Mouse (Mus musculus) gastrocnemius, postnatal 10 days (tissue): Measurements from ENCODE around the gene Olfr1257. TPM values are rescaled to one million over a fixed set of nuclear protein-coding genes. Genes with fewer than 3 reads are reported as not detected.
"Not testable (repeated sequence)": the region's sequence is repeated elsewhere in the genome, so short reads cannot be mapped to it uniquely, and the experiment has no call there.

ENCODE experiments used
- DNase-seq: peaks from one replicate; pipeline ENCODE4 v3.0.0; 2021; ENCODE audit warnings: mixed read lengths
- long read RNA-seq, 2 experiments: library from polyadenylated mRNA; stranded (forward); transcript quantifications; one replicate each; pipeline ENCODE4 v2.0.0; 2021
- total RNA-seq, 2 experiments: library from RNA; stranded (reverse); gene quantifications; 2 replicates each; pipeline ENCODE4 v1.2.3; 2021

Gene Olfr1257
- not detected for total RNA-seq
- long read RNA-seq, experiment 1, result 0 reads
- long read RNA-seq, experiment 2, result 0 reads

DNA sequence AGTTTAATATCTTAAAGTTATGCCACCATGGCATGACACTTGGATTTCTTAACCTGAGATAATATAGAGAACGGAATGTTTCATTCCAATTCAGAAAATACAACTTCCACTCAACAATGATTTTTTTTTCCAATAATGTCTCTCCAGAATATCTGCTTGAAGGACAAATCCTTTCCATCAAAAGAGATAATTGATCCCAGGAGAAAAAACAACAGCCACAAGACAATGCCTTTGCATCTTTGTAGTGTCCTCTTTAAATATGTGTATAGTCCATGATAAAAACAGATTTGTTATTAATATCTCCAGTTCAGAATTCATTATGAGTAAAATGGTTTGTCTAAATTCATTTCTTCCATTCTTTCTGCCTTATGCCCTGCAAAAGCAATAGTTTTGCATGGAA is at the start of gene Olfr1257:
Olfr1257 (plus strand) TSS at position 301 of the 400 bp plus-strand sequence.
- DNase-seq, result no peak

DNA sequence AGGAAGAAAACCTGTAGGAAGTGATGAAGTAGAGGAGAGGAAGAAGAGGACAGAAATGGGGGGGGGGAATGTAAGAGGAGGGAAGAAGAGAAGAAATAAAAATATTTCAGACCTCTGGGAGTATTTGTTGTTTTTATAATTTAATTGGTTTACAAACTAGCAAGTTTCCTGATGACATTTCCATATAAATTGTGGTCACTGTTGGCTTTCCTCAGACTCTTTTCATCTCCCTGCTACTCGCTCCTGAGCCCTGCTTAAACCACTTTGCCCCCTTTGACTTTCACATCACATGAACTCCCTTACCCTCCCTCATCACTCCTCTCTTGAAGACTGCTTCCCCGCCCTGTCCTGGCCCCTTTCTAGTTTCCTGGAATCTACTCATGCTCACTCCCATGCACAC is 36.8 kb upstream of the Olfr1257 start, which contains the start of gene Olfr1256:
Olfr1256 (minus strand) TSS at position 101 of the 400 bp plus-strand sequence.
- DNase-seq, result no peak

DNA sequence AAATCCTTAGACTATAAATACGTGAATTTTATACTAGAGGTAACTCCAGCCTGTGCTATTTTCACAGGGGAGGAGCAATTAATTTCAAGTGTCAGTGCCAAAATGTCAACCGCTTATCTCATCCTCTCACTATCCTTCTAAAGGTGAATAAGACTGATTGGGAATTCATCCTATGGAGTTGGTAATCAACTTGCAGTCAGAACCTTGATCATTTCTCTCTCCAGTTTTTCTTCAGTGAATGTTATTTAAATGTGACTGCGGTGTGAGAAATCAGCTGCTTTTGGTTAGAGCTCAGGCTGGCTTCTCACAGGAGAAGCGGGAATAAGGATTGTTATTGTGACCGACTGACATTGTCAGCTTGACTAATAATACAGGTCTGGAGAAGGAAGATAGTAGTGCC is 30.1 kb upstream of the Olfr1257 start, which contains the start of gene Olfr48:
Olfr48 (minus strand) TSS at position 101 of the 400 bp plus-strand sequence.
- DNase-seq, result no peak

DNA sequence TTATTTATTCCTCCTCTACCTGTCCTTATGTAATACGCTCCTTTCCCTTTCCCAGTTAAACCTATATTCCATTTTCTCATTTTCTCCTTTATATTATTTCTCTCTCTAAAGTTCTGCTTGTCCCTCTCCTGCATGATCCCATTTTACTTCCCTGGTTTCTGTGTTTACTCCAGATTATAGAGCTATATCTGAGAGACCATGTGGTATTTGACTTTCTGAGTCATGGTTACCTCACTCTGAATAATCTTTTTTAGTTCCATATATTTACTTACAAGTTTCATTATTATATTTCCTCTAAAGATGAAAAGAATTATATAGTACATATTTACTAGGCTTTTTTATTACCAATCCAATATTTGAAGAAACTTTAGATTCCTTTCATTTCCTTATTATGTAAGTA is 29.0 kb upstream of the Olfr1257 start:
- DNase-seq, result no peak

DNA sequence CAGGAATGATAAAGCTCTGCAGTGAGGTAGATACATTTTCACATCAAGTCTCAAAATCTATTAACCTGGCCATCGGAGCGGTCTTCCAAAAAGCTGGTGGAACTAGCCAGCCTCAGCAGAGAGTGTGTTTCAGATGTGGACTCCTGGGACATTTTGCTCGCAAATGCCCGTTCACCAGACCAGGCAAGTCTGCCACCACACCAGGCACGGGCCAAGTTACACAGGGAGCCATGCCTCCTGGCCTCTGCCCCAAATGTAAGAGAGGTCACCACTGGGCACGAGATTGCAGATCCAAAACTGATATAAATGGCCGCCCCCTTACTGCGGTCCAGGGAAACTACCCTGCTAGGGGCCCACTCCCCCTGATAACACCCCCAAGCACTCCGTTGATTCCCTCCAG is 34.4 kb downstream of the Olfr1257 start:
- not testable (repeated sequence) for DNase-seq

DNA sequence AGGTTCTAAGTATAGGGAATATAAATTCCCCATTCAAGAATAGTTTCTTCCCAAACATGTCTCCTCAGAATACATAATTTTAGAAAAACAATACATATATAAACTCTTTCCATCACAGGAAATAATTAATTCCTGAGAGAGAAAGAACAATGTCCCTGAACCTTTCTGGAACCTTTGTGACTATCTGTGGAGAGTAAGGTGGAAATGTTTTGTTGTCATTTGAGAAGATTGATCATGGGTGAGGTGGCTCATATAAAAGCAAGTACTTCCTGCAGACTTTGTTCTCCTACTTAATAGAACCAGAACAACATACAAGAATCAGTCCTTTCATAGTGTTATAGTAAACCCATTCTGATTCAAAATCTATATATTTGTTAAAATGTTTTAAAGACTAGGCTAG is 48.8 kb downstream of the Olfr1257 start, which contains the start of gene Olfr1258:
Olfr1258 (plus strand) TSS at position 301 of the 400 bp plus-strand sequence.
- no peak for DNase-seq

Other genes with a start within 250 kb of the Olfr1257 start
- gene Olfr1249, start 243.5 kb upstream of the Olfr1257 start, total RNA-seq, result not detected
- gene Olfr1250, start 217.0 kb upstream of the Olfr1257 start, total RNA-seq, result not detected
- not detected for gene Olfr1251, start 206.5 kb upstream of the Olfr1257 start, total RNA-seq
- gene Olfr1252, start 153.4 kb upstream of the Olfr1257 start, total RNA-seq, result not detected
- not detected for gene Olfr1253, start 121.3 kb upstream of the Olfr1257 start, total RNA-seq
- not detected for gene Olfr1254, start 84.8 kb upstream of the Olfr1257 start, total RNA-seq
- gene Olfr1255, start 66.4 kb upstream of the Olfr1257 start, total RNA-seq, result not detected
- gene Olfr1256, start 36.9 kb upstream of the Olfr1257 start, total RNA-seq, result not detected
- not detected for gene Olfr48, start 30.2 kb upstream of the Olfr1257 start, total RNA-seq
- gene Olfr1258, start 48.9 kb downstream of the Olfr1257 start, total RNA-seq, result not detected
- not detected for gene Olfr1259, start 70.2 kb downstream of the Olfr1257 start, total RNA-seq
- not detected for gene Olfr1260, start 95.9 kb downstream of the Olfr1257 start, total RNA-seq
- not detected for gene Olfr1261, start 112.8 kb downstream of the Olfr1257 start, total RNA-seq
- gene Olfr1262, start 121.7 kb downstream of the Olfr1257 start, total RNA-seq, result not detected
- gene Olfr1263, start 133.7 kb downstream of the Olfr1257 start, total RNA-seq, result not detected
- gene Olfr1264, start 147.1 kb downstream of the Olfr1257 start, total RNA-seq, result not detected
- not detected for gene Olfr1265, start 156.9 kb downstream of the Olfr1257 start, total RNA-seq
- gene Olfr140, start 185.2 kb downstream of the Olfr1257 start, total RNA-seq, result not detected
- not detected for gene Olfr1269, start 243.0 kb downstream of the Olfr1257 start, total RNA-seq